Mouse (Mus musculus) right cerebral cortex, postnatal 4 days (tissue): ENCODE measurements around the gene Dse.
"Not testable (repeated sequence)": the region's sequence is repeated elsewhere in the genome, so short reads cannot be mapped to it uniquely, and the experiment has no call there.

Experiments used
- DNase-seq: peaks from one replicate; pipeline ENCODE4 v3.0.0-alpha.2; 2022

Dse gene

DNA sequence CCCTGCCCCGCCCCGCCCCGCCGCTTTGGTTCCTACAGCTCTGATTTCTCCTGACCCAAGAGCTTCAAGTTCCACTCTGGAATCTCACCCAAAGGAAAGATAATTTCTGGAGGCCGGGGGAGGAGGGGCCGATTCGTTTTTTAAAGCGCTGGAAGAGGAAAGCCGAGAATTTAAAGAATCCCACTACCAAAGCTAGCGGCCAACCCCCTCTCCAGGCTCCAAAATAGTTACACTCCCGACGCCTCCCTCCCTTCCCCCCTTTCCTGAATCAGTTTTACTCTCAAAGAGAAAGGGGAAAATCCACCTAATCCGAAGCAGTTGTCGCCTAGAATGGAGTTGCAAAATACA is at the start of gene Dse:
Gene Dse, minus strand, starts transcription at position 213 of the 348 bp plus-strand sequence.
- peak; percentile 32 for DNase-seq

DNA sequence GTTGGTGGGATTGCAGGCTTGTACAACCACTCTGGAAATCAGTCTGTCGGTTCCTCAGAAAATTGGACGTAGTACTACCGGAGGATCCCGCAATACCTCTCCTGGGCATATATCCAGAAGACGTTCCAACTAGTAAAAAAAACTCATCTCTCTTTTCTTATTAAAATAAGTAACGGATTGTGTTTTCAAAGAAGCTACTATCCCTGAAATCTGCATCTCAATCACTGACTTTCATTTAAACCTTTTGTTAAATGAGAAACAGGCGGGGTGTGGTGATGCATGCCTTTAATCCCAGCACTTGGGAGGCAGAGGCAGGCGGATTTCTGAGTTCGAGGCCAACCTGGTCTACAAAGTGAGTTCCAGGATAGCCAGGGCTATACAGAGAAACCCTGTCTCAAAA is 45.3 kb upstream of the Dse start:
- DNase-seq: not testable (repeated sequence)

DNA sequence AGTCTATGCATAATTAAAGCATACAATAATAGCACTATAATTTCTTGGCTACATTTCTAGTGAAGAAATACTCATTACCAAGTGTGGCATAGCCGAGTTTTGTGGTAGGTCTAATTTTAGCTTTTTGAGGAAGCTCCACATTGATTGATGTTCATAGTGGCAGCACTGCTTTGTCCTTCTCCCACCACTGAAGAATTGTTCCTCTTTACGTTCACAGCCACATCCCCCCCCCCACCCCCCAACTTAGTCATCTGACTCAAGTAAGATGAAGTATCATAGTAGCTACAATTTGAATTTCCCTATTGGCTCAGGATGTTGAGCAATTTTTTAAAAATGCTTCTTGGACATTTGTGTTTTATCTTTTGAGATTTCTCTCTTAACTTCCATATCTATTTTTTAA is 42.1 kb upstream of the Dse start:
- DNase-seq: no peak

DNA sequence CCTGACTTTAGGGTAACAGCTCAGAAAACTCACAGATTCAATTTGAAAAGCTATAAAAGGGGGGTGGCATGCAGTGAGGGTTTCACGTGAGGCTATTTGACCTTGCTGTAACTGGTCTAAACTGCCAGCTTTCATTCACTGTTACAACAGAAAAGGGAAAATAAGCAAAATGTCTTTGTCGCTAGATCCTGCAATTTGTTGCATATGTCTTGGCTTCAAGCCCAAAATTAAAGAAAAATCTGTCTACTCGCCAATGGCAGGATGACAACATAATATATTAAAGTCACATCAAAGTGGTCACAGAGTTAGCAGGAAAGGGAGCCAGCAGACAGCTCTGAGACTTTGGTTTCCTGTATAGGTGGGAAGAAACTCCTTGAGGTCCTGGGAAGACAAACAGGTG is 40.2 kb upstream of the Dse start:
- no peak for DNase-seq

DNA sequence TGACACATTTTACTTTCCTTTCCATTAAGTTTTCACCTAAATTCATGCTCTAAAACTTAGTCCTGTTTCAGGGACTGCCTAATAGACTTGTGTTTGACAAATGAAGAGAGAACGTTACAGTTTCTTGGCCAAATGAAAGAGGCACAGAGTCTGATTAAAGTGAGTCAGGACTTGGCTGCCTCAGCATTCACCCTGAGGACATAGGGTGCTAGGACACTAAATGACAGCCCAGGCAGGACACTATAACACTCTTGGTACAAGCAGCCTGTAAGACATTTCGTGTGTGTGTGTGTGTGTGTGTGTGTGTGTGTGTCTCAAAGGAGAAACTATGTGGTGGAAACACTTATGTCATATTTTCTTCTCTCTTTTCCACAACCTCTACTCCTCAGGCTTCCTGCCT is 38.6 kb upstream of the Dse start:
- DNase-seq: no peak

DNA sequence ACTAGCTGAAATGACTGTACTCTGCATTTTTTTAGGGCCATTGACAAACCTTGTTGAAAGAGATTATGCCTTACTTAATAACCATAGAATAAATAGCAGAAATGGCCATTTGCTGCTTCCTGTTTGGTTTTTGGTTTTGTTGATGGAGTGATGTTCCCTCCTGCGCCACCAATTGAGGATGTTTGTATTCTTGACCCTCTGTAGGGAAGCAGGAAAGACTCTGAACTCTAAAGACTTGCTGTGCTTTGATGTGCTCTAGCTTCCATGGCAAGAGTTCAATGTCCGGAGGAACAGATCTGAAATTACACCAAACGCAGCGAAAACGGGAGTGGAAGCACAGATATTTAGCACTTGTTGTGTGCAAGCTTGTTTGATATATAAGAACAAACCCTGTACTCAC is 37.2 kb upstream of the Dse start:
- no peak for DNase-seq

DNA sequence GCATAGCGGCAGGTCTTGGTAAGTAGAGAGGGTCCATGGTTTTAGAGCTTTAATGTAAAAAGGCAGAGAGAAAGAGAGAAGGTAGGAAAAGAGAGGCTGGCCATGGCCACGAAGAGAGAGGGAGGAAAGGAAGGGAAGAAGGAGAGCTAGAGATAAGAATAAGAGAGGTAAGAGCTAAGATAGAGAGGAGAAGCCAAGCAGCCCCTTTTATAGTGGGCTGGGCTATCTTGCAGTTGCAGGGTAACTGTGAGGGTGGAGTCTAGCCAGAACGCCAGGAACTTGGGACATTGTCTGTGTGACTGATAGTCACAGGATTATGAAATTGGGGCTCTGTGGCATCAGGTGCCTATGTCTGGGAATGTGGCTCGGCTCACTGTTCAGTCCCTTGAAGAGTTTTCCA is 31.0 kb upstream of the Dse start:
- DNase-seq: no peak

DNA sequence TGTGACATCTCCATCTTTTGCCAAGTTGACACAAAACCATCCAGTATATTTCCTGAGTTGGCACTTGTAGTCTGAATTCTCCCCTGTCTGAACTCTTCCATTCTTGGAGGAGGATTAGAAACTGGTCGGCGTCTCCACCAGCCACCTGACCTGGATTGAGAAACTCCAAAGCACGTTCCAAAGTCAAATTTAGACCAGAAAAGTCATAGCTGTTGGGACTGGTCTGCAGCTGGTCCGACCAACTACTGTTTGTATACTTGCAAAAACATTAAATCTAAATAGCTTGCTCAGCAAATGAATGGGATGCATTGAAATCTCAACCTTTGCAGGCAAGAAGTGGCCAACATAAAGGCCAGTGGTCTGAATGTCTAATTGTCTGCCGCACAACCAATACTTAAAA is 29.1 kb upstream of the Dse start:
- DNase-seq: no peak

DNA sequence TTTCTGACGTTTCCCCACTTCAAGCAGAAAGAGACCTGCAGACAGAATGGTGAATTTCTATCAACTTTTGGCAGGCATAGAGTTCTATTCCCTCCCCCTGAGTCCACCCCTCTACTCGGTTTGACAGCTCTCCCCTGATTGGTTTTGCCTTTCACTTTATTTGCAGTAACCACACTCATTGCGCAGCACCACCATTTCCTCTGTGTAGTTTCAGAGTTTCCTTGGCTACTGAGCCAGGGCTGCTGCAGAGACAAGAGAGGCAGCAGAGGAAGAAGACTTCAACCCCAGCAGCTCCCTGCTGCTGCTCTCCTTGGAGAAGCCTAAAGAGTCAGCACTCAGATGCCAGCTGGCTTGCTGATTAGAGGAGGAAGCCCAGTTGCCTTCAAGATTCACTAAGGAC is 27.9 kb upstream of the Dse start:
- no peak for DNase-seq

DNA sequence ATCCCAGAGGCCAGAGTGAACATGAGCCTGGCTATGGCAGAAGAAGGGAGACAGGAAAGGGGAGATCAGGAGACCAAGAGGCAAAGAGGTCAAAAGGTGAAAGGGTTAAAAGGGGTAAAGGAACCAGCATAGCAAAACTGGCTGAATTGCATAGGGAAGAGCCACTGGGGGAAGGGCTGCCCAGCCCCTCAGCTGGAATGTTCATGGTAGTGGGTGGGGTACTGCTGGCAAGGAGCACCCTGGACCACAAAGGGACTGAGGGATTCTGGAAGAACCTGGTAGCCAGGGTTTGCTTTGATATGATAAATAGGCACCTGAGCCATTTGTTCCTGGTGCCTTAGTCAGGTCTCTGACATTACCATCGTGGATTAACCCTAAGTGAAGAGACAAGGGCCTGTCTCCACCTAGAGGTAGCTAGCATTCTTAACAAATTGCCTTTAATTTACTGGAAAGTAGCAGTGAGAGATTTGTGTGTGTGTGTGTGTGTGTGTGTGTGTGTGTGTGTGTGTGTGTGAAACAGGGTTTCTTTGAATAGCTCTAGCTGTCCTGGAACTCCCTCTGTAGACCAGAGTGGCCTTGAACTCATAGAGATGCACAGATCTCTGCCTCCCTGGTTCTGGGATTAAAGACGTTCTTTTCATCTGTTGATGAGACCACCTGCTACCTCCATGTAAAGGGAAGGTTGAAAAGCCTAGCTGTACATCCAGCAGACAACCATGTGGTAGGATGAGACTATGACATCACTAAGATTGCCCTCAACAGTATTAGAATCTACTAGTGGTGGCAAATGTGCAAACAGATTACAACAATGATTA is 26.6 kb upstream of the Dse start:
- no peak for DNase-seq

DNA sequence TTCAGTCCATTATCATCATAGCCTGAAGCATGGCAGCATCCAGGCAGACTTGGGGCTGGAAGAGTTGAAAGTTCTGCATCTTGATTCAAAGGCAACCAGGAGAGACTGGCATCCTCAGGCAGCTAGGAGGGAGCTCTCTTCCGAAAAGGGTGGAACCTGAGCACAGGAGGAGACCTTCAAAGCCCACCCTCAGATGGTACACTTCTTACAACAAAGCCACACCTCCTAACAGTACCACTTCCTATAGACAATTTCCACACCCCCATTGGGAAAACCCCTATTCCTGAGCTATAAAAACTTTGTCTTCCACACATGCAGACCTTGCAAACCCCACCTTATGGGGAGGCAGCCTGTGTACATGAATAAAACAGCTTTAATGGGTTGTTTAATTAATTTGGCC is 25.9 kb upstream of the Dse start:
- DNase-seq: no peak

DNA sequence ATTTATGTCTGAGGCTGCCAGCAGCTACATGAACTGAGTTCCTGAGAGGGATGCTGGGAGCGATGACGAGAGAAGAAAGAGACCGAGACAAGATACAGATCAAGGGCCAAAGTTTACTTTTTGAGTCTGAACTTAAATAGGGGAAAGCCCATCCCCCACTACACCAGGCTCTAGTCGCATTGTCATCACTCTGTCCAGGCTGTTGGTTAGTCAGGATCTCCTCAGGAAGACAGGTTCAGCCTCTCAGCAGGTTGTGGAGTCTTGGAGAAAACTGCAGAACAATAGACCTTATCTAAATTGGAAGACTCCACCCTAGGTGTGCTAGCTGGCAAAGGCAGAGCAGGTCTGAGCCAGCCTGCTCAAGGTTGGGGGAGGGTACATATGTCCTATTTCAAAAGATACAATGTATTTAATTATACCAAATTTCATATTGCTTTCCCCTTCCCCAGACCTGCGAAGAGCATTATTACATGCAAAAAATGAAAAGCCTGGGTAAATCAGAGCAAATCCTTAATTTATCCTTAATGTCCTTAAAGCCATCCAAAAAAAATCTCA is 22.7 kb upstream of the Dse start:
- DNase-seq: no peak

DNA sequence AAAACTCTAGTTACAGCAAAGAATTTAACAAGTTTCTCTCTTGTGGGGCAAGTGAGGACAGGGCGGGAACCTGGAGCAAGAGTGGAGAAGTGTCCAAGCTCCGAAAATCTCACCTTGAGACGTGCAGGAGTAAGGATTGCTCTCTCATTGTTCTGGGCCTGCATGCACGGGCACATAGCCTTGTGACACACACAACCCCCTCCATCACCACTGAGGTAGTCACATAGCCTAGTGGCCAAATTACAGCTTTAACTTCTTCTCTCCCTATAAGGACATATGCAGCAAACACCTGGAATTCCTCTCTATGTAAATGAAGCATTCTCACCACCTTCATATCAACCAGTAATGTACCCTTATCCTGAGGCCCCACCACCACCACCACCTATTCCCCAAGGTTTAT is 22.0 kb upstream of the Dse start:
- no peak for DNase-seq

DNA sequence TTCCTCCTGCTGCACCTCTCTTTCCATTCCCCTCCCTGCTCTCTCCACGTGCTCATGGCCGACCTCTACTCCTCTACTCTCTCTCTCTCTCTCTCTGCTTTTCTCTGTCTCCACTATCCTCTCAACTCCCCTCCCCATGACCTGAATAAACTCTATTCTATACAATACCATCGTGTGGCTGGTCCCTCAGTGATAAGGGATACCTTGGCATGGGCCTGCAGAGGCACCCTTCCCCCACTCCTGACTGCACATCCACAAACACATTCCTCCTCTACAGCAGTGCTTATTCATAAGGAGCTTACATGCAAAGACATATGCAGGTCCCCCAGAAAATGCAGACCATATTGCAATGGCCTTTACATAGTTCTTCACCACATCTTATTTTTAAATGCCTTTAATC is 16.1 kb upstream of the Dse start:
- DNase-seq: no peak

DNA sequence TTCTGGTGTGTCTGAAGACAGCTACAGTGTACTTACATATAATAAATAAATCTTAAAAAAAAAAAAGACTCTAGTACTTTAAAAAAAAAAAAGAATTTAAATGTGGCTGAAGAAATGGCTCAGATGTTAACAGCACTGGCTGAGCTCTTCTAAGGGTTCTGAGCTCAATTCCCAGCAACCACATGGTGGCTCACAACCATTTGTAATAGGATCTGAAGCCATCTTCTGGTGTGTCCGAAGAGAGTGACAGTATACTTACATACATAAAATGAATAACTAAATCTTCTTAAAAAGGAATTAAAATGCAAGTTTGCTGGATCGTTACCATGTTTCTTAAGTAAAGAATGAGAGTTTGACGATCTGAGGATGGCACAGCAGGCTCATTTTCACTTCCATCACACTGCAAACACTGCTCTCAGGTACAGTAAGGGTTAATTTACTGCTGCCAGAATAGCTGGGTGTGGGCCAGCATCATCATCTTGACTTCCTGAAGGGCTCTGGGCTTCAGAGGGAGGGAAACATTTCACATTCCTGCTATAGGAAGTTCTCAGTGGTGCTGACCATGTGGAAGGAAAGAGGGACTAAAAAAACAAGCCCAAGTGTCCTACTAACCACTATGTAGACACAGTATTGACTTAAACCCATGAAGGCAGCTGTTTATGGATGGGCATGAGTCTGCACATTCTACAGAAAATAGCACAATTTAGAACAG is 14.6 kb upstream of the Dse start:
- no peak for DNase-seq

DNA sequence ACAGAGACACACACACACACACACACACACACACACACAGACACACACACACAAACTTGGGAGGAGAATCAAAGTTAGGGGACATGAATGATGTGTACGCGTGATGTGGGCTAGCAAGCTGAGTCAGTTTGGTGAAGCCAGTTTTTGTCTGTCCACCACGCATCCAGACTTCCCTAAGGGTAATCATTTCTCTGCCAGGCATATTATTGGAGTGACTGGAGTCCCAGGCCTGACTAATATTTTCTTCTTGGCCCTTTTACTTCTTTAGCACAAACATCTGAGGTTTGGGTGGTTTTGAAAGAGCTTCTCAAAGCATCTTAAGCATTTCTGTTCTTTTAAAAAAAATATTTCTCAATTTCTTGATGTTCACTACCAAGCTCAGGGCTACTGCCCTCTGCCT is 10.7 kb upstream of the Dse start:
- DNase-seq: no peak

DNA sequence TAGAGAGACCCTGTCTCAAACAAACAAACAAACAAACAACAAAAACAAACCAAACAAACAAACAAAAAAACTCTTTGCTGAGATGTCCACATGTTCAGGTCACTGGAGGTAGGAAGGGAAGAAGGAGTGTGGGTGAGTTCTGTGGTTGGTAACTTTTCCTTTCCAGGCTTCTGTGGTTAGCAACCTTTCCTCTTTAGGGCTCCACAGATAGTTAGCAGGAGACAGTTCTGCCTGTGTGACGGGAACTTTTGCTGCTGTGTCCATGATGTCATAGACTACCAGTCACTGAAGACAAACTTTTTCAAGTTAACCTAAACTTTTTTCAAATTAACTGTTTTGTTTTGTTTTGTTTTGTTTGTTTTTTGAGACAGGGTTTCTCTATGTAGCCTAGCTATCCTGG is 8.2 kb upstream of the Dse start:
- DNase-seq: no peak

DNA sequence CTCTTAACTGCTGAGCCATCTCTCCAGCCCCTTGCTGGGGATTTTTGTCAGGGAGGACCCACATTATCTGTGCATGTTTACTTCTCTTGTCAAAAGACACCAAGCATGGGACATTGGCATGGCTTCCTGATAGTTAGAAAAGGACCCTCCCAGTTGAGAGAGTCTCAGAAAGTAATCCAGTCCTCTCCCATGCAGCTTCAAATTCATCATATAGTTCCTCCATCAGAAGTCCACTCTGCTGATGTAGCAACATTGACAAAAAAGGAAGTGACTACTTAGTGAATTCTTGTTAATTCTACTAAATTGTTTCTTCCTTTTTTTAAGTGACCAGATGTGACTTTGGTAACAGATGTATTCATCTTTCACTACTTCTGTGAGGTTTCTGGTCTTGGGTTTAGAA is 2.4 kb upstream of the Dse start:
- DNase-seq: no peak

DNA sequence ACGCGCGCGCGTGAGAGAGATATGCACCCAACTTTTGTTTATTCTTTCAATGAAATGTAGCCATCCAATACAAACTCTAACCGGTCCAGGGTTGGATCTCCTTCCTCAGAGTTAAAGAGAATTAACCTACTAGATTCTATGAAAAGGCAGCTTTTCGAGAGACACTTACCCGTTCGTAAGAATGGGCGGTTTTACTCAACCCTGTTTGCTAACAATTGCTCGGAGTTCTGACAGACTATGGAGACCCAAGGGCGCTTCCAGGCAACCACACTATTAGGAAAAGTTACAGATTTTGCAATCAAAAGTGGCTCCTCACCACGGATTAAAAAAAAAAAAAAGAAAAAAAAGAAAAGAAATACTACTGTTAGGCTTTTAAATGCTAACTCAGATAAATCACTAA is 516 bp upstream of the Dse start:
- DNase-seq: no peak

DNA sequence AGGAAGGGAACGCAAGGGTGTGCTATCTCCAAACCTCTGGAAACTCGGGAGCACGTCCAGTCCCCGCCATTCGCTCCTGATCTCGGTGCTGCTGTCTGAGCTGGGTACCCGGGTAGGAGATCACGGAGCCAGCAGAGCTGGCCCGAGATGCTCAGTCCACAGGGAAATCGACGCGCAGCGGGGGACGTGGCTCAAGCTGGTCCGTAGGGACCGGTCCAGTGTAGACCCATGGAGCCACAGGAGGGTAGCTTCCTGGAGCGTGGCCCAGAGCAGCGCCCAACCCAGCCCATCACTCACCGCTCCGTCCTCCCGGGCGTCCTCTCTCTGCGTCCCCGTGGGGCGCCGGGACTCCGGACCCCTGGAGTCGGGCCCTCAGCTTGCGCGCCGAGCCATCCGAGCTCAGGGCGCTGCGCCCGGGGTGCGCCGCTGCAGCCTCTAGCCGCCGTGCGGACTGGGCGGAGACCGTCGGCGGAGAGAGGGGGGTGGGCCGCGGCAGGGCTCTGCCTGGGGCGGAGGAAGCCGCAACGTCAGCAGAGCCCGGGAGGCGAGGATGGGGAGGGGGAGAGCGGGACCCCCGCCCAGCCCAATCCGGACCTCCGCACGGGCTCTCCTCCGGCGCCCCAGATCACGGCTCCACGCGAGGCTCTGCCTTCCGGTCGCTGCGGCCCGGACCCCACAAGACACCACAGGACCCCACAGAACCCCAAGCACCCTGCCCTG is 572 bp downstream of the Dse start:
- peak; percentile 66 for DNase-seq

DNA sequence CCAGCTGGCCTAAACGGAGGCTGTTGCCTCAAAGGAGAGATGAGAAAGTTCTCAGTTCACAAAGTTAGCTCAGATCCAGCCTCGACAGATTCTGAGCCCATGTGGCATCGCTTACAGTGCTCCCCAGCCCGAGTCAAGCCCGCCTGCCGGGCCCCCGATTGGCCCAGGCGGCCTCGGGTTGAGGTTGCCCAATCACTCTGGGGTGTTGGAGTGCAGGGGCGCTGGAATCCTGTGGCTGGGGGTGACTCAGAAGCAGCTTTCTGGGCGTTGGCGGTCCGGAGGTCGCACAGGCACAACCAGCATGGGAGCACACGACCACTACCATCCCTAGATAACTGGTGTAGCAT is 1.1 kb downstream of the Dse start:
- peak; percentile 33 for DNase-seq

DNA sequence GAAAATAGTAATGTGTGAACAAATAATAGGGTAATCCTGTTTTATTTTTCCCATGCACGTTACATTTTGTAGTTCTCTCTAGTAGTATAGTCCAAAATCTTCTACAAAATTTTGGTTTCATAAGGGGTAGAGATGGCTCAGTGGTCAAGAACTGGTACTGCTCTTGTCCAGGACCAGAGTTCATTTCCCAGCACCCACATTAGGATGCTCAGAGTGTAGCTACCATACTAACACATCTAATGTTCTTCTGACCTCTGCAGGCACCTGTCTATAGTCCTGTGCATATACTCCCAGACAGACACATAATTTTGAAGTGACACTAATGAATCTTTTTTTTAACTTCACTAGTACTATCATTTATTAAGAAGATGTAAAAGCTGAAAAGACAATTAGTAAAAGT is 1.7 kb downstream of the Dse start:
- DNase-seq: no peak

DNA sequence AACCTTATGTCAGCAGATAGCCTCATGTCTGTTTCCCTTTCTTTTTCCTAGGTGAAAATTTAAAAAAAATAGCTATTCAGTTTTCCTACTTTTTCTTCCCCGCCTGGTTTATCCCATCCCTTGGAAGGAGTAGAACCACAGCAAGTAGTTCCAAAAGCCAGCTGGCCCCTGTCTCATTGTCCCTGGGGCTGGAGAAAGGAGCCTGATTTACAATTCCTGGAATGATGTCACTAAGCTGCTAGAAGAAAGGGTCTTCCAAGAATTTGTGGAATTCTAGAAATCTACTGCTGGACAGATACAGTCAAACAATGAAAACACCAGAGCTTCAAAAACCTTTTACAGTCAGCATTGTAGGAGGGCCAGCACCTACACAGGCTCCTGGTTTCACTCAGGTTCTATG is 6.8 kb downstream of the Dse start:
- DNase-seq: no peak

DNA sequence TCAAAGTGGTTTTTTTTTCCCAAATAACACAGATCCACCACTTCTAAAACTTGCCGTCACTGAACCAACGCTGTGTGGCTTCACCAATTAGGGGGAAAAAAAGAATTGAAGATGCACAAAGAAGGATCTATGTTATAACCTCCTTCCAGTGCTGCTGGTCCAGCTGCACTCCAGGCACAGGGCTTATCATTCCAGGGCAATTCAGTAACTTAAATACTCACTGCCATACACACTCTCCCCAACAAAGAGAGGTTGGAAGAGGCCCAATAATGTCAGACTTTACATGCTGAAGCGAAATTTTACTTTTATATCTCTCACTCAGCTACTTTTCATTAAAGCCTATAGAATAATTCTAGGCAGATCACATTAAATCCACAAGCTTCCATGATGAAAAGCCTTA is 8.9 kb downstream of the Dse start:
- no peak for DNase-seq
